Mouse (Mus musculus) forebrain, embryonic 11.5 days (tissue): ENCODE results near the gene Pafah2. TPM values are rescaled to one million over a fixed set of nuclear protein-coding genes. Genes with fewer than 3 reads are reported as not detected.

ENCODE experiments used
- ATAC-seq: fragments of 200-750 bp; cut with Nextera tagmentation; replicated peaks from 2 replicates; pipeline ENCODE4 v1.8.0; 2017; ENCODE audit warnings: moderate TSS enrichment; ENCODE audit not compliant: low FRiP score
- DNase-seq: peaks from one replicate; pipeline ENCODE4 v3.0.0-alpha.2; 2017; ENCODE audit warnings: low spot score
- H3K27ac ChIP-seq: fragments of 300-500 bp; sonication (generic); 2 replicates; pipeline ENCODE4 v1.5.1; 2014; ENCODE audit warnings: low read depth, low read length
- H3K27me3 ChIP-seq: fragments of 300-500 bp; sonication (generic); 2 replicates; pipeline ENCODE4 v1.6.1; 2014; ENCODE audit warnings: mild to moderate bottlenecking, low read length, mixed read lengths; ENCODE audit not compliant: control insufficient read depth, insufficient read depth
- H3K36me3 ChIP-seq: fragments of 300-500 bp; sonication (generic); 2 replicates; pipeline ENCODE4 v1.6.1; 2014; ENCODE audit warnings: mild to moderate bottlenecking, low read length, moderate library complexity, mixed read lengths; ENCODE audit not compliant: control insufficient read depth, insufficient read depth
- H3K4me1 ChIP-seq: fragments of 300-500 bp; sonication (generic); replicated peaks from 2 replicates; pipeline ENCODE4 v1.6.1; 2014; ENCODE audit warnings: low read length, mixed read lengths; ENCODE audit not compliant: control insufficient read depth, insufficient read depth
- H3K4me2 ChIP-seq: fragments of 300-500 bp; sonication (generic); 2 replicates; pipeline ENCODE4 v1.6.1; 2014; ENCODE audit warnings: low read depth, mild to moderate bottlenecking, low read length, moderate library complexity, mixed read lengths; ENCODE audit not compliant: severe bottlenecking
- H3K4me3 ChIP-seq: fragments of 300-500 bp; sonication (generic); 2 replicates; pipeline ENCODE4 v1.5.1; 2014; ENCODE audit warnings: low read depth, low read length
- H3K9ac ChIP-seq: fragments of 300-500 bp; sonication (generic); 2 replicates; pipeline ENCODE4 v1.6.1; 2014; ENCODE audit warnings: low read length
- H3K9me3 ChIP-seq: fragments of 300-500 bp; sonication (generic); 2 replicates; pipeline ENCODE4 v1.6.1; 2016; ENCODE audit warnings: low read length, mixed read lengths; ENCODE audit not compliant: control insufficient read depth
- WGBS: fragments of 180-500 bp; shearing (Covaris S2); extraction: QIAGEN DNeasy Blood & Tissue Kit; methylation state at CpG from one replicate; pipeline ENCODE4 v1.1.7; 2014; 5-methylcytosine and 5-hydroxymethylcytosine counted together
- polyA plus RNA-seq: library from polyadenylated mRNA; unstranded; fragments of >200 nt; fragmentation: Nextera tagmentation; extraction: Ambion mirVana; gene quantifications from 2 replicates; pipeline ENCODE4 v1.2.1, GENCODE M21; 2014

Gene Pafah2
- polyA plus RNA-seq, 1 experiment from 2014 or later: 8.8 TPM

- H3K4me2 ChIP-seq: no peak overlapping the region
- H3K9ac ChIP-seq: no peak overlapping the region
- no peak for ATAC-seq
These were observed 4.1 kb downstream of the Pafah2 start for GRCm38 (mm10) chr4:134400206-134400605.

GRCm38 (mm10) chr4:134401181-134401661, 5.1 kb downstream of the Pafah2 start:
- H3K4me2 ChIP-seq: peak overlapping the region; percentile 67
- peak overlapping the region; percentile 43 for H3K9ac ChIP-seq
- 6% methylated on average over 14 of the region's 19 CpGs for WGBS
- peak; percentile 85 for DNase-seq
- no peaks in the 10 kb centered on the region for H3K36me3 ChIP-seq
- no peak overlapping the region for H3K27ac ChIP-seq
- peak; percentile 66 for ATAC-seq
- H3K4me1 ChIP-seq: peaks cover 7% of the 10 kb centered on the region
- H3K4me3 ChIP-seq: peak overlapping the region; percentile 26
- H3K9me3 ChIP-seq: no peaks in the 10 kb centered on the region
- no peaks in the 10 kb centered on the region for H3K27me3 ChIP-seq

More at GRCm38 (mm10) chr4:134400206-134400605, 4.1 kb downstream of the Pafah2 start:
- Histone ChIP-seq H3K4me1 (peaks cover 9% of the 10 kb centered on the region), H3K9me3 (no peaks in the 10 kb centered on the region), H3K27me3 (no peaks in the 10 kb centered on the region), H3K36me3 (no peaks in the 10 kb centered on the region), H3K27ac (no peak overlapping the region), H3K4me3 (no peak overlapping the region)
- WGBS: 28% methylated on average over 5 of the region's 5 CpGs
- peak; percentile 49 for DNase-seq

- ATAC-seq (no peak), DNase-seq (no peak)
- WGBS: 69% methylated on average over 16 of the region's 16 CpGs
- Histone ChIP-seq H3K4me3 (no peak overlapping the region), H3K9me3 (no peaks in the 10 kb centered on the region), H3K27ac (no peak overlapping the region), H3K27me3 (no peaks in the 10 kb centered on the region), H3K4me1 (peaks cover 7% of the 10 kb centered on the region), H3K4me2 (no peak overlapping the region), H3K36me3 (no peaks in the 10 kb centered on the region), H3K9ac (no peak overlapping the region)
These were observed 5.9 kb downstream of the Pafah2 start for GRCm38 (mm10) chr4:134401856-134402570.

GRCm38 (mm10) chr4:134402571-134403262, 6.6 kb downstream of the Pafah2 start:
- DNase-seq: peak; percentile 51
- Histone ChIP-seq H3K9ac (no peak overlapping the region), H3K27ac (no peak overlapping the region), H3K4me2 (no peak overlapping the region), H3K9me3 (no peaks in the 10 kb centered on the region), H3K4me1 (peaks cover 4% of the 10 kb centered on the region; the same call in 1 of the 2 replicates), H3K36me3 (no peaks in the 10 kb centered on the region), H3K4me3 (no peak overlapping the region), H3K27me3 (no peaks in the 10 kb centered on the region)
- ATAC-seq: no peak
- WGBS: 88% methylated on average over 16 of the region's 16 CpGs

GRCm38 (mm10) chr4:134403721-134404120, 7.6 kb downstream of the Pafah2 start:
- H3K4me2 ChIP-seq: no peak overlapping the region
- H3K9ac ChIP-seq: no peak overlapping the region
- no peak overlapping the region for H3K27ac ChIP-seq
- no peak overlapping the region for H3K4me3 ChIP-seq
- H3K27me3 ChIP-seq: no peaks in the 10 kb centered on the region
- H3K4me1 ChIP-seq: peaks cover 4% of the 10 kb centered on the region; the same call in 1 of the 2 replicates
- WGBS: 70% methylated on average over 7 of the region's 7 CpGs
- no peak for ATAC-seq
- no peaks in the 10 kb centered on the region for H3K36me3 ChIP-seq
- H3K9me3 ChIP-seq: no peaks in the 10 kb centered on the region
- DNase-seq: no peak

GRCm38 (mm10) chr4:134409286-134409685, 13.2 kb downstream of the Pafah2 start:
- no peak for DNase-seq

GRCm38 (mm10) chr4:134416177-134416576, 20.1 kb downstream of the Pafah2 start:
- no peaks in the 10 kb centered on the region for H3K36me3 ChIP-seq
- H3K9me3 ChIP-seq: no peaks in the 10 kb centered on the region
- H3K4me2 ChIP-seq: no peak overlapping the region
- H3K4me3 ChIP-seq: no peak overlapping the region
- H3K27me3 ChIP-seq: no peaks in the 10 kb centered on the region
- no peak overlapping the region for H3K9ac ChIP-seq
- no peak for ATAC-seq
- no peaks in the 10 kb centered on the region for H3K4me1 ChIP-seq
- 88% methylated on average over 17 of the region's 17 CpGs for whole genome bisulfite sequencing
- DNase-seq: no peak
- no peak overlapping the region for H3K27ac ChIP-seq

More at GRCm38 (mm10) chr4:134409286-134409685, 13.2 kb downstream of the Pafah2 start:
- no peak for ATAC-seq
- no peaks in the 10 kb centered on the region for H3K27me3 ChIP-seq
- H3K4me2 ChIP-seq: no peak overlapping the region
- no peaks in the 10 kb centered on the region; the same call in 1 of the 2 replicates for H3K9me3 ChIP-seq
- no peak overlapping the region for H3K4me3 ChIP-seq
- no peak overlapping the region for H3K27ac ChIP-seq
- no peaks in the 10 kb centered on the region for H3K4me1 ChIP-seq
- 69% methylated on average over 5 of the region's 5 CpGs for WGBS
- no peak overlapping the region for H3K9ac ChIP-seq
- no peaks in the 10 kb centered on the region; the same call in 1 of the 2 replicates for H3K36me3 ChIP-seq

GRCm38 (mm10) chr4:134416602-134417001, 20.5 kb downstream of the Pafah2 start:
- H3K27ac ChIP-seq: no peak overlapping the region
- DNase-seq: no peak
- 80% methylated on average over 15 of the region's 15 CpGs for WGBS
- H3K27me3 ChIP-seq: no peaks in the 10 kb centered on the region
- no peaks in the 10 kb centered on the region for H3K36me3 ChIP-seq
- no peaks in the 10 kb centered on the region for H3K9me3 ChIP-seq
- no peak overlapping the region for H3K9ac ChIP-seq
- H3K4me1 ChIP-seq: no peaks in the 10 kb centered on the region
- H3K4me2 ChIP-seq: no peak overlapping the region
- ATAC-seq: no peak
- no peak overlapping the region for H3K4me3 ChIP-seq
